Mouse (Mus musculus): ENCODE results near the gene Tbcel.

Gene Tbcel

DNA sequence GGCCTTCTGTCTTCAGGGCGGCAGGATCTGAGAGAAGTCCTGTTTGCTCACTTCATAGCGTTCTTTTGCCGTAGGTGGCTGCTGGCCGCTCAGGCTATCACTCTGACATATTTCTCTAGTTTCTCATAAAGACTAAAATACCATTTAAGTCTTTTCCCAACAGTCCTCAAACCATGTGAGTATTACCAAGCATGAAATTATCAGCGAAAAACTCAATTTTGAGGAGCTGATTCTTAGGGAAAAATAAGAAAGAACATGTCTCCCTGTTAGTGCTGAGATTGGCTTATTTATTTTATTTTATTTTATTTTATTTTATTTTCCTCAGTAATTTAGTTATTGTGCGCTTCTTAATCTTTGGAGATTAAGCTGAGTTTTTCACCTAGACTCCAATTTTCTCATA is at the start of gene Tbcel:
Gene Tbcel (minus strand): TSS at position 101 of the 400 bp plus-strand sequence.
- DNase-seq, result no peak

DNA sequence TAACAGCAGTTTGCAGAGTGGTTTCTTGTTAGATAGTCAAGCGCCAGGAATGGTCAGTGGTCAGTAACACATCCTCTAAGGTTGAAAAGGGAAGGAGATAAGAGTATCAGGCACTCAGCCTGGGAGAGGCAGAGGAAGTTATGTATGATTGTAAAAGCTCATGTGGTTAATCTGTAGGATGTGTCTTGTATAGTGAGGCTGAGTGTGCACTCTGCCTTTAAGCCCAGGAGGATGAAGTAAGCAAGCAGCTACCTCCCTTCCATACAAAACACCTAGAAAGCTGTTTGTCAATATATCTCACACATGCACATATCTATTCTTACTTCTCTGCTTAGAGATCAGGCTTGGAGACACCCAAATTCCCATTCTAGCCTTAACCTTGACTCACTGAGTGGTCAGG is 47.6 kb upstream of the Tbcel start:
- DNase-seq, result no peak

DNA sequence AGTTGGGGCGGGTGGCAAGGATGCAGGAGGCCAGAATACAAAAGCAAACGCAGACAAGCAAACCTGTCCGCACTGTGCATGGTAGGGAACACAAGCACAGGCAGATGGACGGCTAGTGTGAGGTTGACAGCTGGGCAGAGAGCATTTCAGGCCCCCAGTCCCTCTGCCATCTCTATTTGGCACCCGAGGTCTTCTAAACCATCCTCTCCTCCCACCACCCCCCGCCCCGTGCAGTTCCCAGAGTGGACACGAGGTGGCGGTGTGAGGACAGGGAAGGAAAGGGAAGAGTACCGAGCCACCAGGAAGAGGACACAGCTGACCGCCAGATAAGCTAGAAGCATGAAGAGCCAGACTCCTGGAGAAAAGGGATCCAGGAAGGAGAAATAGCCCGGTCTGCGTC is 42.5 kb upstream of the Tbcel start:
- DNase-seq, result peak; percentile 75

DNA sequence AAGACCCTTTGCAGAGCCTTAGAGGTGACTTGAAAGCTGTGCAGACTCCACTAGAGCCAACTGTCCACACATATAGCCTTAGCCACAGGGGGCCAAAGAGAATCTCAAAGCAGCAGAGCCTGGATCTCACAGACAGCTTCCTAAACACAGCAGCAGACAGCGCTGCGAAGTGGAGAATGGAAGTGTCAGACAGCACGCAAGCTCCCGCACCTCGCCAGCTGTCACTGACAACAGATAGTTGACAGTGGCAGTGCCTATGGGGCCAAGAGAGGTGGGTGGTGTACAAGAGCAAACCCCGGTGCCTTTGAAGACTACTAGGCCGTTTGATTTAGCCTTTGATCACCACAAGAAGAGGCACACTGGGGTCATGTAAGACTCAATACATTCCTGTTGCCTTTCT is 41.4 kb upstream of the Tbcel start:
- no peak for DNase-seq

DNA sequence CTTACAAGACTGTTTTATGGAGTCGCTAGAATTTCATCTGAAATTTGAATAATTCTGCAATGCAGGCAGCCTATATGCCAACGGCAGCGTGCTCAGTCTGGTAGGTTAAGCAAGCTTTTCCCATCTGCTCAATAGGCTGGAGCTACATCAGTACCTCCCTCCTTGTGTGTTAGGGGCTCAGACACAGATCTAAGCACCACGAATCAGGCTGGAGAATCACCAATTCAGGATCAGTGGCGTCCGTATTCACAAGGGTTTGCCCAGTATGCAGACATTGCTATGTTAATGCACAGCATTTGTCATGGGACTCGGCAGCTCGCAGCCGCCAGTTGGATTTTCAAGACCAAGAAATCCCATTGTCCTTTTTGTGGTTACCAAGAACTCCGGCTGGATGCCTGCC is 36.9 kb upstream of the Tbcel start:
- no peak for DNase-seq

DNA sequence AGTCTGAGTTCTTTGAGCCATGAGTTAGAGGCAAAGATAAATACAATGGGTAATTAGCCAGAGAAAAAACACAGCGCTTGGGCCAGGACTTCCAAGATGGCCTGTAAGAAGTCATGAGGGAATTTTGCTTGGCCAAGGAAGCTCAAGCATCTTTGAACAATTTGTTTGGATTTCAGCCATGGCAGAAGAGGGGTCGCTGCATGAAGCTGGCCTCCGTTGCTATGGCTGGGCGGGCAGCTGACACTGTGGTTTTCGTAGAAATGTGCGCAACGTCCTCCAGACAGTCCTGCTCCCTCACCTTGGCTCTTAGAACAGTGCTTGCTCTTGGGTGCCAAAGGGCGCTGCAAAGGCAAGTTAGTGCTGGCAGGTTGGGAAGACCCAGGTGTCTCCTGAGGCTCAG is 25.9 kb upstream of the Tbcel start:
- DNase-seq, result no peak

DNA sequence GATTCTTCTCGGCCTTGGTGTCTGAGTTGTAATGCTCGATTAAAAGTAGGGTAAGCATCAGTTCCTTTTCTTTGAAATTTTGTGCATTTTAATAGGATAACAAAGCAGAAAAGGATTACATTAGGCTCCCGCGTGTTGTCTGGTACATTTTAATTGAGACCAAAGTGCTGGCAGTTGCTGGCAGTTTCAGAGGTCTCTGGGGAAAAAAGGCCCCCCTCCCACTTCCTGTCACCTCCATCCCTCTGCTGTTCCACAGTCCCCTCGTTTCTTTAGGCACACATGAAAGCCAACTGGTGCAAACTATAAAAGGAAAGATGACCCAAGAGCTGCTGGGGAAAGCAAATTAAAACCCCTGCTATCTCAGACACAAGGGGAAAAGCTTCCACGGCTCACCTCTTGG is 25.4 kb upstream of the Tbcel start:
- no peak for DNase-seq

DNA sequence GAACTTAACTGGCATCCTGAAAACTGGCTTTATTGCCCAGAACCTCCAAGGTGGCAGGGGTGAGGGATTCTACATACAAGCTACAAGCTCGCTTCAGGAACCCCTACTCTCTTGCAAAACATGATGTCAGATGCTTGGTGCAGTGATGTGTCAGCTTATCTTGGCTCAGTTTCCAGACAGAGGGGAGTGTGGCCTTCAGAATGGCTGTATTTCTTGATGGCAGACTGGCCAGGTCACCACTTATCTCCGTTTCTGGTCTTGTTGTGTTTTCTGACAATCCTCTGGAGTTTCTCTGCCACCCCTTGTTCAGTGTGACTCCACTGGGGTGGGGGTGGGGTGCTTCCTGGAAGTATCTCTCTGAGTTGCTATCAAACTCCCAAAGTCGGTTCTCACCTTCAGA is 24.3 kb upstream of the Tbcel start:
- DNase-seq, result no peak

DNA sequence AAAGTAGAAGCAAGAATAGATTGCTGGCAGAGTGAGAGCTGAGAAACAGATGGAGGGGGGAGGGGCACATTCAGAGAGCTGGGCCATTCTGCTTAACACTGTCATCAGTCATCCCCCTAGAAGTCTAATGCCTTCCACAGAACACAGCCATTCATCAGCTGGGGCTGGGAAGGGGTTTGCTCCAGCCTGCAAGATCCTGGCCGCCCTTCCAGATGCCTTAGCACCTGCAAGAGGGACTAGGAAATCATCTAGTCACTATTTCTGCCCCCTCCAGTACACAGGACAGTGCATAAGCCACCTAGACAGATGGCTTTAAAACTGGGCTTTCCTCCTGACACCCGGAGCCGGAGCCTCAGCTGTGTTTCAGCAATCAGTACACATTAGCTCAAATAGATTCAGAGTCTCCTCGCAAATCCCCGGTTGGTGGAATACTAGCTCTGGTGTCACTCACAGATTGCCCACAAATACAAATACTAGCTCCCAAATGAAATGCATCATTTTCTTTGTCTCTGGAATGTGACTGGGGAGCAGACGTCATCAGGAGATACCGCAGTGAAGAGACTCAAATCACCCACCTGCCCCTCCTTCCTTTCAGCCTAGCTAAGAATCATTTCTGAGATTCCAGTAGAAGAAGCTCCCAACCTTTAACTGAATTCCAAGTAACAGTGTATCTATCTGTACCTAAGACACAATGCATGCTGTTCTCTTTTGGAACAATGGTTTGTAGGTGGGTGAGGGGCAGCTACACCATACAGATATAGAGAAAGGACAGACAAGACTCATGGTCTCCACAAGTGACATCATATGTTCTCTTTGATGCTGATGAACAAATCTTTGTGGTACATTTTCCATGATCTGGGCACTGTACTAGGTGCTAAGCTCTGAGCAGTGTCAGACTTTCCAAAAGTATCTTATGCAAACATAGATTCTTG is 22.9 kb upstream of the Tbcel start:
- no peak for DNase-seq

DNA sequence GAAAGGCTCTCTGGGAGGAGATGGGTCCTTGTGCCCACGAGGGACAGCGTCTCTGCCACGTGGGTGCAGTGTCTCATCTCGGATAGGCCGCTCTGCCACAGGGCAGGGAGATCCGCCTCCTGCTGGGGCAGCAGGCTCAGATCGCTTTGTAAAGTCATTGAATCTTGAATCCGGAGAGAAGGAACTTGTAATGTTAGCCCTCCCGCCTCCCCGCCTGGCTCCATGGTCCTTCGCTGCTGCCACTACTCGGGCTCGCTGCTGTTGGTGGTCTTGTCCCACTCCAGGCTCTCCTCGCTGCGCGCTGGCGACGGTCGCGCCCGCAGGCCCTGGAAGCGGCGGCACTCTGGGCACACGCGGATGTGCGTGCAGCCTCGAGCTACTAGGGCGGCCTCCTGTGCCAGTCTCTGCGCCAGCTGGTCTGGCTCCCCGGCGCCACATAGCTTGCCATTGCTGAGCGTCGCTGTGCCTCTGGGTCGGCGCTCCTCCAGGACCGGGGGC is 13.0 kb upstream of the Tbcel start:
- DNase-seq, result peak; percentile 39

DNA sequence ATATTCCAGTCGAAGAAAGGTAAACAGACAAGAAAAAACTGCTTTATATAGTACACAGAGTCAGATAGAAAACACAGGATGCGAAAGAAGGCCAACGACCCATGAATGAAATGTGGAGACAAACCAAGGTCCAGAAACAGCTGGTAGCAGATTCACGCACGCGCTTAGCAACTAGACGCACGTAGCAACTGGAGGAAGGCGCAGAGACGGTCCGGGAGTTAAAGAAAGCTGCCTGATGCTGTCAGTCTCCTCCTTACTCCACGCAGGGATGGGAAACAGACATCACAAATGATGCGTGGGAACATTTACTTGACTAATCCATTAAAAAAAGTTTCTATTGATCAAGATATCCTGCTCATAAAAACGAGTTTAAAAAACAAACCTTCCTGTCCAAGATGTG is 10.6 kb upstream of the Tbcel start:
- DNase-seq, result no peak

DNA sequence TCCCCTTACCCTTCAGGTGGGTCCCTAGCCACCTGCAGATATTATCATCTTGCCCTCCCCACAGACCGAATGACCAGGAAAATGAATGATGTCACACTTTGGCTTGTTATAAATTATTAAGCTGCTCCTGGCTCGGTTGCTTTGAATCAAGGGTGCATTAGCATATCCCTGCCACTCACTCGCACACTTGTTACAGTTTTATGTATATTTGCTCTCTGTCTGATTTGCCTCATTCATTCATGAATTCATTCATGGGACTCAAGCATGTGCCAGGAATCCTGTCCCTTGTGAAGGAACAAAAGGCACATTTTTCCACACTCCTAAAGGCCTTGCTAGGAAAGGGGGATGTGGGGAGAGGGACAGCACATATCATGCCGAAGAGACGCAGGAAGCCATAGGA is 5.5 kb upstream of the Tbcel start:
- no peak for DNase-seq

DNA sequence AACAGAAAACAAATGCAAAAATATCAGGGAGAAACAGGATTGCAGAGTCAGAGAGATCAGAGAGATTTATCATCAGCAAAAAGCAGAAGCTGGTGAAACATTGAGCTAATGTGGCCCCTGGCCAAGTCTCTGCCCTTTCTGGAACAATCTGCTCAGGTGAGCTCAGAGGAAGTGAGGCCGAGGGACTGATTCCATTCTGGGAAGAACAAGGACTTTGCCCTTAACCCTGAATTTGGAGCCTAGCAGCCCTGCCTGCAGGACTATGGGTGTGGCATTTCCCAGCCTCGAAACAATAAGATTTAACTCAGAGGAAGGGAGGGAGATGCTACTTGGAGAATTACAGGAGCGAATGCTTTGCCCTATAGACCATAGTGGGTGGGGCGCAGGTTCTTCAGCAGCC is 4.7 kb upstream of the Tbcel start:
- no peak for DNase-seq

DNA sequence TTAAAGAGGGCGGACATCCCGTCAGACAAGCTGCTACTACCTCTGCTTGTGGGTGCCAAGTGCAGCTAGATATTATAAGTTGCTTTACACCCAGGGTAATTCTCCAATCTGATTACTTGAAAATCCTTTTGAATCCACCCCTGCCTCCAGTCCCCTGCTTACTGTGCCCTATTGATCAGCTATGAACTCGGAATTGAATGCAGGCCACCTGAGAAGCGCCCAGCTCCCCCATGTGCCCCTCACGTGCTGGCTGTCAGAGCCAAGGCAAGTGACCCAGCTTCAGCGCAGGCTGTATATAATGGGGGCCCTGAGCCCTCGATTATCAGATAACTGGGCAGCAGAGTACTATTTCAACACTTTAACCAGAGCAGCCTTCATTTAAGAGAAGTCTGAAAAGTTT is 626 bp upstream of the Tbcel start:
- no peak for DNase-seq

DNA sequence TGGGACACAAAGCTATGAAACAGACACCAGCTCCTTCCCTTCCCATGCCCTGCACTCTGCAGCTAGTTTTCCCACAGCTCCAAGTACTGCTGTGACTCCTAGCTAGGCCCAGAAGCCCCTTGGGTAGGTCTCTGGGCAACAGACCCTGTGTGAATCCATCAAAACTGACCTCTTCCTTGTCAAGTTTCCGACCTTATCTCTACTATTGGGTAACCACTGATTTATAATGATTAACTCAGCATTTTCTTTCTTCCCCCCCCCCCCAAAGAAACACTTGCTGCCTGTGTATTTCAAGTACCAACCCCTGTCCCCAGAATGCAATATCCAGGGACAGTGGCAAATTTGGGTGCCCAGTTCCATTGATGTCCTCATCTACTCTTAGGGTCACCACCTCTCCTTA is 587 bp downstream of the Tbcel start:
- DNase-seq, result no peak

DNA sequence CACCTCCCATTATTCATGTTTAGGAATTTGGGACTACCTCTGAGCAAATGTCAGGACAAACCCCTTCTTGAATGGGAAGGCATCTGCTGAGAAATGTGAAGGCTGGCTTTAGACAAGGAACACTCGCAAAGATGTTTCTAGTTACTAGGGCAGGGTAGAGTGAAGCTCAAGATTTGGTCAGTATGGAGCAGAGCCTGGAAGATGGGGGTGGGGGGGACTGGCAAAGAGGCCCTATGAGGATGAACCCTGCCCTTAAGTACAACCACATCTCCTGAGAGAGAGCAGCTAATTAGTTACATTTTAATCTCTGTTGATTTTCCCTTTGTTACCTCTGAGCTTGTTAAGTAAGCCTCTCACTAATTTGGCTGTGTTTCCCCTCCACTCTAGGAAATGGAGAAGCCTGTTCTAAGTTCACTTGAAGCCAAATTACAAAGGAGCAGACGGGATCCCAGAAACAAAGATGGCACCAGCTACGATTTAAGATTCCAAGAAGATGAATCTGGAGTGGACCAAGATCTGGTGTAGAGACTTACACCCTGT is 2.6 kb downstream of the Tbcel start:
- no peak for DNase-seq

DNA sequence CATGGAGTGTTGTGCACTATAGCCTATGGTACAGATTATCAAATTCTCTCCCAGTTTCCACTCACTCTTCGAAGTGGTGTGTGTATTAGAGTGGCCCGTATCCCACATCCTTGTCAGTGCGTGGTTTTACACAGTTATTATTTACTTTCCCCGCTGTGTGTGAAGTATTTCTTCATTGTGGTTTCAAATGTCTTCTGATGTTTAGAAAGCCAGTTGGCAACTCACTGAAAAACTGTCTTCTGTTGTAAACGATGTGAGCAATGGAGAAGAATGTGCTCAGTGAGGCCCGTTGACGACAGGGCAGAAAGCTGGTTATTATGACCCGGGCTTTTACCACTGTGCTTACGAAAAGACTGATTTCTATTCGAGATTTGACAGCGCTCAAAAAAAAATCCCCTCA is 3.0 kb downstream of the Tbcel start:
- no peak for DNase-seq

DNA sequence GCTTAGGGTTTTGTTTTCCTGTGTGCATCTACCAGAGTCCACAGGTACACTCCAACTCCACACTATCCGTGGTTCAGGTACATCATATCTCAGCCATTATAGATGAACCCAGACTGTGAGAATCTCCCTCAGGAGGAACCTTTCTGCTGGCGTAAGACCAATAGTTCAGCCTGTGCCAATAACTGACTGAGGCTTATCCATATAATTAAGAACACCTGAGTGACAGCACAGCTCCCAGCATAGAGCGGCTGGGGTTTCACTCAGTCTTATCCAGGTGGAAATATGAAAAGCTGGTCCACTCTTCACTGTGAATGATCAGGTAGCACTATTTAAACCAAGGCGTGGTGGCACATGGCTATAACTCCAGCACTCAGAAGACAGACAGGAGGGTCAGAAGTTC is 3.9 kb downstream of the Tbcel start:
- DNase-seq, result no peak

DNA sequence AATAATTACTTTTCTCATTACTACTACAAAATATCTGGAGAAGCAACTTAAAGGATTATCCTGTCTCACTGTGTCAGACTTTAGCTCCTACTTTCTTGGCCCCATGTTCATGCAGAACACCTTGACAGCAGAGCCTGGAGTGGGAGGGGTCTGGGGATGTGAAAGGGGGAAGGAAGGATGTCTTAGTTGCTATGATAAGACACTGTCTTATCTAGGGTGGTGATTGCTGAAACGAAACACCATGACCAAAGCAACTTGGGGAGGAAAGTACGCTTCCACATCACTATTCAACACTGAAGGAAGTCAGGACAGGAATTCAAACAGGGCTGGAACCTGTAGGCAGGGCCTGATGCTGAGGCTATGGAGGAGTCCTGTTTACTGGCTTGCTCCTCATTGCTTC is 11.3 kb downstream of the Tbcel start:
- no peak for DNase-seq

DNA sequence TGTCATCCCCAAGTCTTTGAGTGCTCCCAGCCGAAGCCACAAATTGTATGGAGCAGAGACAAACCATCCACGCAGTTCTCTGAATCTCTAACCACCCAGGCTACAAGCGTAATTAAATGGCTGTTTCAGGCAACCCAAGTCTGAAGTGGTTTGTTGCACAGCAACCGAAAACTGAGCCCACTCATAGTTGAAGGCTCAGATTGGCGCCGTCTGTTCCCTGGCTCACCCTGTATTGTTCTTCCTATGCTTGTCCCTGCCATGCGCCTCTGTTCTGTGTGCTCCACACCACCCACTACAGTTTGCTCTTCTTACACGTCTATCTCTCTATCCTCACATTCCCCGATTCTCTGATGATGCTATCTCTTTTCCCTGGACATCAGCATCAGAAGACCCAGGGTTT is 15.8 kb downstream of the Tbcel start:
- no peak for DNase-seq

DNA sequence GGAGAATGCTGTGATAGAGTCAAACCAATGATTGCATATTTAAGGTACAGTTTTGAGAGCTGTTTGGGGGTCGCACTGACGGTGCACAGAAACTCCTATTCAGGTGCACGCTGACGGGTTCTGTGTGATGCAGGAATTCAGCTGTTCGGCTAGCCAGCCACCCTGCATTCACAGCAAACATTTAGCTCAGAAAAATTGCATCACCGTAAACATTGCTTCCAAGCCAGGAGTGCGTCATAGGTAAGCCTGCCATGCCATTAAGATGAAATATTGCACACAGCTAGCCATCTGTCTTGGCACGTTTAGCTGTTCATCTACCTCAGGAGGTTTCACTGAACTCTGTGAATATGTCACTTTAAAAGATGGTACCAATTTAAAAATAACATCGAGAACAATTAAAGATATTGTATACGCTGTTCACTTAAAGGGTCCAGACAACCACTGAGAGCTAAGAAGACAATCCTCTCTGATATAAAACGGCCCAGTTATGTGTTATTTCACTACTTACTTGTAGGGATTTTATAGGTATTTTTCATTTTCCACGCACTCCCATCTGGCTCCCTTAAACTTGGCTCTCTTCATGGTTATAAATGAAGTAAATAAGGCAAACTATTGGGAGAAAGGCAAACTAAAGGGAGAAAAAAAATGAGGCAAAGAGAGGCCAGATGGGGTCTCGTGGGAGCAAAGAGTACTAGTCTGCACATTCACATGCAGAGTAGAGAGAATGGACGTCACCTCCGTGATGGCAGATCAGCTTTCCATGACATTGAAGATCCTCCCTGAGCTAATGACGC is 16.8 kb downstream of the Tbcel start:
- DNase-seq, result no peak

DNA sequence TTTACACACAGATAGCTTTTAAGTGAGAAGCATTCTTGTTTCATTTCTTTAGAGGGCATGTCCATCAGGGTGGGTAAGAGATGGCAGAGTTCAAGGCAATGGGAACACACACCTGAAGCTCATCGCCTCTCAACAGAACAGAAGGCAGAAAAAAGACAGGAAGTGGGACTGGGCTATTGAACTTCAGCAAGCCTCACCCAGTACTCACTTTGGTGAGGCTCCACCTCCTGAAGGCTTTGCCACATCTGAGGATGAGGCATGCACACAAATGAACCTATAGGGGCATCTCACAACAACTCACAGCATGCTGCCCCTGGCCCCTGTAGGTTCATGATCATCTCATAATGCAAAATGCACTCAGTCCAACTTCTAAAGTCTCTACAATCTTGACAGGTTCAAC is 19.5 kb downstream of the Tbcel start:
- DNase-seq, result no peak

DNA sequence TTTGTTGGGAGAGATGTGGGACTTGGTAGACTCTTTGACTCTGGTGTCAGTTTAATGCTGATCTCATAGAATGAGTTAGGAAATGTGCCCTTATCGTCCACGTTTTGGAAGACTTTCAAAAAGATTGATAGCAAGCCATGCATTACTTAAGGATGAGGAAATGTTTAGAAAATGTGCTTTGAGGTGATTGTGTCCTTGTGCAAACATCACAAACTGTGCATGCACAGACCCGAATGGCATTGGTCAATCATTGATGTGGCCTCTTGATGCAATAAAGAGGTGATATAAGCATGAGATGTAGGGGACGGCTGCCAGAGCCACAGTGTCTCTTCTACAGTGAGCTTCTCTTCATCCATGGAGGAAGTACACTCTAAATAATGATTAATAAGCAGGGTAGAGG is 20.7 kb downstream of the Tbcel start:
- no peak for DNase-seq

DNA sequence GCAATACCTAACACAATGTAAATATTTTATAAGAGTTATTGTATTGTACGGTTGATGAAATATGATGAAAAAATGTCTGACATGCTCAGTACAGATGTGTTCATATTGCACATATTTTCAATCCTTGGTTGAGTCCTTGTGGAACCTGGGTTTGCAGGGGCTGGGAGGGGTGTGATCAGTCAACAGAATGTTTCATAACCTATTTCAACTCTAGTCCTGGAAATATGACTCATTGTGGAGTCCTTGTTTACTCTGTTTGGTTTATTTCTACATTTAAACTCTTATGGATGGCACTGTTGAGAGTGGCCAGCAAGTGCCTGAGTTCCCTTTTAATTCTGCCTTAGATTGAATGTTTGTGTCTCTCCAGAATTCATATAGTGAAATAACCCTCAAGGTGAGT is 22.9 kb downstream of the Tbcel start:
- DNase-seq, result no peak

Data from lung, postnatal 14 days (tissue).